Mouse (Mus musculus) intestine, embryonic 14.5 days (tissue): Measurements from ENCODE around the gene Dner. TPM values are rescaled to one million over a fixed set of nuclear protein-coding genes. Genes with fewer than 3 reads are reported as not detected.

Experiments used
- ATAC-seq: fragments of 200-750 bp; cut with Nextera tagmentation; replicated peaks from 2 replicates; pipeline ENCODE4 v1.8.0; 2017; ENCODE audit warnings: low read depth, moderate number of reproducible peaks, moderate TSS enrichment, moderate library complexity; ENCODE audit not compliant: low FRiP score, low TSS enrichment
- DNase-seq: peaks from one replicate; pipeline ENCODE4 v3.0.0-alpha.2; 2018; ENCODE audit warnings: low spot score
- H3K27ac ChIP-seq: fragments of 300-500 bp; sonication (generic); 2 replicates; pipeline ENCODE4 v1.5.1; 2014; ENCODE audit warnings: low read depth, mild to moderate bottlenecking, control low read depth
- H3K27me3 ChIP-seq: fragments of 300-500 bp; sonication (generic); replicated peaks from 2 replicates; pipeline ENCODE4 v1.6.1; 2014; ENCODE audit warnings: low read length, control low read depth; ENCODE audit not compliant: control insufficient read depth, insufficient read depth
- H3K36me3 ChIP-seq: fragments of 300-500 bp; sonication (generic); 2 replicates; pipeline ENCODE4 v1.6.1; 2014; ENCODE audit warnings: low read length, control low read depth; ENCODE audit not compliant: control insufficient read depth, insufficient read depth
- H3K4me1 ChIP-seq: fragments of 300-500 bp; sonication (generic); replicated peaks from 2 replicates; pipeline ENCODE4 v1.6.1; 2014; ENCODE audit warnings: low read length, control low read depth, mixed read lengths; ENCODE audit not compliant: control insufficient read depth, insufficient read depth
- H3K4me2 ChIP-seq: fragments of 300-500 bp; sonication (generic); 2 replicates; pipeline ENCODE4 v1.6.1; 2014; ENCODE audit warnings: low read length
- H3K4me3 ChIP-seq: fragments of 300-500 bp; sonication (generic); 2 replicates; pipeline ENCODE4 v1.5.1; 2014; ENCODE audit warnings: low read depth, low read length, control low read depth, mixed read lengths
- H3K9ac ChIP-seq: fragments of 300-500 bp; sonication (generic); 2 replicates; pipeline ENCODE4 v1.6.1; 2014; ENCODE audit warnings: mild to moderate bottlenecking, low read length
- H3K9me3 ChIP-seq: fragments of 300-500 bp; sonication (generic); 2 replicates; pipeline ENCODE4 v1.6.1; 2016; ENCODE audit warnings: low read length, control low read depth; ENCODE audit not compliant: control insufficient read depth
- WGBS: fragments of 180-500 bp; shearing (Covaris S2); extraction: QIAGEN DNeasy Blood & Tissue Kit; methylation state at CpG from one replicate; pipeline ENCODE4 v1.1.7; 2014; 5-methylcytosine and 5-hydroxymethylcytosine counted together
- polyA plus RNA-seq: library from polyadenylated mRNA; unstranded; fragments of >200 nt; fragmentation: Nextera tagmentation; extraction: Ambion mirVana; gene quantifications from 2 replicates; pipeline ENCODE4 v1.2.1, GENCODE M21; 2014

Dner gene
- polyA plus RNA-seq, 1 experiment from 2014 or later, result 4.6 TPM

DNA sequence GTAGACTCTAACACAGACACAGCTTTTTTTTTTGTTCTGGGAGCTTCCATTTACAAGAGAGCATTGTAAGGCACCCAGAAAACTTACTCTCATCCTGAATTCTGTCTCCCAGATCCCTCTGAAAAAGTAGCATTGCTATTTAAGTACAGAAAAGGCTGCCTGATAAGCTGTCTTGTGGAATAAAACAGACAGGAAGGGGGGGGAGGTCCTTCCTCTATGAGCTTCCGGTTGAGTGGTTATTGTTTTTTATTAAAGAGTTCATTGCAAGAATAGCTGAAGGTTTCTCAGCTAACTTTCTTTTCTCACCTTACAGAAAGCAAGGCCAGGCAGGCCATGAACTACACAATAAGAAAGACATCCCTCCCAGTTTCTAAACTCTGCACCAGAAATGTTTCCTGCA, 77.9 kb downstream of the Dner start:
- WGBS, result 75% methylated on average over 1 of the region's 1 CpGs
- ATAC-seq, result no peak
- no peak for DNase-seq
- Histone ChIP-seq H3K9ac (no peak overlapping the region), H3K9me3 (no peaks in the 10 kb centered on the region), H3K27ac (no peak overlapping the region), H3K27me3 (no peaks in the 10 kb centered on the region), H3K4me2 (no peak overlapping the region), H3K4me3 (no peak overlapping the region), H3K36me3 (no peaks in the 10 kb centered on the region), H3K4me1 (no peaks in the 10 kb centered on the region)

DNA sequence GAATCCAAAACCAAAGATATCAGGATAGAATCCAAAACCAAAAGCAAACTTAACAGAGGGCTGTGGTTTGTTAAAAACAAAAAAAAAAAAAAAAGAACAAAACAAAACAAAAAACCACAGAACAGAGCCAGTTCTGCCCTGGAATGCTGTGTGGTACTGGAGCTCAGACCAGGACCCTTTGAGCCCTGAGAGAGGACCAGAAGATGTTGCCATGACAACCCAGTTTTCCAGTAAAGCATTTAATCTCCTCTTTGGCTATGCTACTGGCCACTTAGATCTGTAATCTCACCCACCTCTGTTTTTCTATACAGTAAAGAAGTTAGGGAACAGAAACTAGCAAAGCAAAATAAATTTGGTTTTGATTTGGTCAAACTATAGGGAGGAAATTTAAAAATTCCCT, 79.9 kb downstream of the Dner start:
- H3K27ac ChIP-seq, result no peak overlapping the region
- no peaks in the 10 kb centered on the region for H3K9me3 ChIP-seq
- H3K9ac ChIP-seq, result no peak overlapping the region
- no peak for ATAC-seq
- no peaks in the 10 kb centered on the region for H3K36me3 ChIP-seq
- no peak overlapping the region for H3K4me3 ChIP-seq
- no peak for DNase-seq
- H3K4me2 ChIP-seq, result no peak overlapping the region
- no peaks in the 10 kb centered on the region for H3K4me1 ChIP-seq
- no peaks in the 10 kb centered on the region for H3K27me3 ChIP-seq

DNA sequence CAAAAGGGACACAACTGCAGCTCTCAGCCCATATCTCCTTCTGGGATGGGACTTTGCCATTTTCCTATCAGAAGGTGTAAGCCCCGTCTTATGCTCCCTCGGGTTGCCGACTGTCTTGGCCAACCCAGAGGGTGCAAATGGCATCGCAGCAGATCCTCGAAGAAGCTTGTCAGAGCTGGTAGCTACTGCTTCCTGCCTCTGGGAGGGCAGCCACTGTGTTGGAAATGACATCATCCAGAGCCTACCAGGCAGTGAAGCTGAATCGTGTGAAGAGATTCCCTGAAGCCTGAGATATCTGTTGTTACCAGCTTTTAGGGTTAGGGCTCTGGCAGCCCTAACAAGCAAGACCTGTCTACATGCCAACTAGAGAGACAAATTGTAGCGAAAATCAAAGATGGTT, 81.4 kb downstream of the Dner start:
- no peak overlapping the region for H3K9ac ChIP-seq
- ATAC-seq (no peak), DNase-seq (no peak)
- H3K36me3 ChIP-seq, result no peaks in the 10 kb centered on the region
- no peak overlapping the region for H3K4me2 ChIP-seq
- H3K27me3 ChIP-seq, result no peaks in the 10 kb centered on the region
- H3K9me3 ChIP-seq, result no peaks in the 10 kb centered on the region
- no peak overlapping the region for H3K27ac ChIP-seq
- H3K4me3 ChIP-seq, result no peak overlapping the region
- H3K4me1 ChIP-seq, result no peaks in the 10 kb centered on the region
- 75% methylated on average over 7 of the region's 7 CpGs for WGBS

DNA sequence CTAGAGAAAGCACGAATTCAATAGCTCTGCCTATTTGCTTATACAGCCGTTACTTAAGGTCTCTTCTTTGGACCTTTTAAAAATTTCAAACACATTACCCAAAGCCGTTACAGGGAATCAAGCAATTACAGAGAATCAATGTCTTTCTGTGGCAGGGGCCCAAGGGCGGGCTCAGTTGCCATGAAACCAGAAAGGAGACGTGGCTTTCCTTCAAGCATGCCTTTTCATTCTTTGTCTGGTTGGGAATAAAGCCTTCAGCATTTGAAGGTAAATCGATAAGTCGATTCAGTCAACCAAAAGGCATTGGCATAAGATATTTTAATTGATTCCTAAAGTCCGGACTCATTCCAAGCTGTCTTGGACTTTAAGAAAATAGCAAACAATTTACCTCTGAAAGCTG, 82.9 kb downstream of the Dner start:
- Histone ChIP-seq H3K9me3 (no peaks in the 10 kb centered on the region), H3K4me1 (no peaks in the 10 kb centered on the region), H3K27ac (no peak overlapping the region), H3K4me3 (no peak overlapping the region), H3K4me2 (no peak overlapping the region), H3K27me3 (no peaks in the 10 kb centered on the region), H3K36me3 (no peaks in the 10 kb centered on the region), H3K9ac (no peak overlapping the region)
- WGBS, result 83% methylated on average over 8 of the region's 8 CpGs
- no peak for DNase-seq
- ATAC-seq, result no peak

DNA sequence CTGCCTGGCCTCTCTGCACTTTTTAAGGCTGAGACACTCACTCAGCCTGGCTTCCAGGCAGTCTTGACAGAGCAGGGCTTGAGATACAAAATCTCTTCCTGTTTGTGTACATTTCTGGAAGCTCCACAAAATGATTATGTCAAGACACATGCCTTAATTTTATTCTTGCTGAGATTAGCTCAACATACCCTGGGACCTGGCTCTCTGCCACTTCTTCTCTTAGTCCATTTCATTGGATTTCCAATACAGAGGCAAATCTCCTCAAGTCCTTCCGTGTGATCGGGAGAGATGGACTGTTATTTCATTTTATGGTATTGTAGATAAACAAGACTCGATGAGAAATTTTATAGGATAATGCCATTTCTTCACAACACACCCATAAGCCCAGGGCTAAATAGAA, 84.7 kb downstream of the Dner start:
- Histone ChIP-seq H3K4me3 (no peak overlapping the region), H3K36me3 (no peaks in the 10 kb centered on the region), H3K9me3 (no peaks in the 10 kb centered on the region), H3K27me3 (no peaks in the 10 kb centered on the region), H3K27ac (no peak overlapping the region), H3K4me2 (no peak overlapping the region), H3K4me1 (no peaks in the 10 kb centered on the region), H3K9ac (no peak overlapping the region)
- DNase-seq (no peak), ATAC-seq (no peak)
- 83% methylated on average over 3 of the region's 3 CpGs for WGBS

DNA sequence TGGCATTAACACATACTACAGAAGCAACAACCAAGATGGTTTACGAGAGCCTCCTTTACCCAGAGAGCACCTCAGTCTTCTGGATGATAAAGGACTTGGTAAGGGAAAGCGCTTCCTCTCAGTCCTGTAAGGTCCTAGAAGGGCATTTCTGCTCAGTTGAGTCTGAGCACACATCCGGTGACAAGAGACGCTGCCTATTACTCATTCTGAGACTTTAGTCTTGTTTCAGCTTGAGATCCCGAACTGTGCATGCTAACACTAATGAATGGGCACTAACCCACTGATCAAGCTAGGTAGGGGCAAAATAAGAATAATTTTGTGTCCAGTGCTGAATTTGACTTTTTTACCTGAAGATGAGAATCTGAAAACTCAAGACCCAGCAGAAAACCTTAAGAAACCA, 97.0 kb downstream of the Dner start:
- Histone ChIP-seq H3K27me3 (no peaks in the 10 kb centered on the region), H3K36me3 (no peaks in the 10 kb centered on the region), H3K4me3 (no peak overlapping the region), H3K9me3 (no peaks in the 10 kb centered on the region), H3K27ac (no peak overlapping the region), H3K4me1 (no peaks in the 10 kb centered on the region), H3K4me2 (no peak overlapping the region), H3K9ac (no peak overlapping the region)
- WGBS, result 87% methylated on average over 5 of the region's 5 CpGs
- ATAC-seq (no peak), DNase-seq (no peak)

DNA sequence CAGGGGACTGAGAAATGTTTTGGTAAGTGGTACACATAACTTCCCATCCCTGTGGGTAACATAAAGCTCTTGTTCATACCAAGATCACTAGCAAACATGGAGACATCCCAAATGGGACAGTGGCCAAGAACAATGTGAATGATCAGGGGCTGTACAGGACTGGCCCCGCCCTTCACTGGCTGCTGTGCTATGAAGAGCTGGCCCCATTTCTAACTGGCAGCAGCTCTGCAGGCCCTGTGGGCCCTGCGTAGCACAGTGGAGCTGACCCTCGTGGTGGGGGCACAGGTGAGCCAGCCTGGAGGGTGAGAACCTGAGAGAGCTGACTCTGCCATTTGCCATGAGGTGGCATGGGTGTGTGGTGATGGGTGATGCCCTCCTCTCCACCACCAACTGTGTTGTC, 100.0 kb downstream of the Dner start:
- ATAC-seq, result no peak
- no peak for DNase-seq
- H3K9me3 ChIP-seq, result no peaks in the 10 kb centered on the region
- 85% methylated on average over 3 of the region's 3 CpGs for WGBS
- no peaks in the 10 kb centered on the region for H3K27me3 ChIP-seq
- H3K36me3 ChIP-seq, result no peaks in the 10 kb centered on the region
- no peak overlapping the region for H3K4me2 ChIP-seq
- H3K9ac ChIP-seq, result no peak overlapping the region
- no peak overlapping the region for H3K4me3 ChIP-seq
- H3K27ac ChIP-seq, result no peak overlapping the region
- no peaks in the 10 kb centered on the region for H3K4me1 ChIP-seq

DNA sequence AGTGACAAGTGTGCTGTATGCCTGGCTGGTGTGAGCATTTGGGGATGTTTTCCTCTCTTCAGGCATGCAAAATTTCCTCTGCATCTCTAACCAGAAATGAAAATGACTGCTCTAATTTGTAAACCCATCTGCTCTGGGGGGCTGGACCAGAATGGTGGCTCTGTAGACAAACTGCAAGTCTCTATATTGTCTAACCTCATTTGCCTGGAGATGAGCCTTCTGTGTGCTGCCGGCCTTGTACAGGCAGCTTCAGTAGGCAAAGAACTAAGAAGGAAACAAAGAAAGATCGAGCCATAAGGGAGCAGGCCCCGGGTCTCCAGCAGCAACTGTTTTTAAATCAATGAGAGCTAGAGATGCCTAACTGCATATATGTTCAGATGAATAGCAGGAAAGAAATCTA, 103.6 kb downstream of the Dner start:
- no peaks in the 10 kb centered on the region for H3K4me1 ChIP-seq
- H3K27me3 ChIP-seq, result no peaks in the 10 kb centered on the region
- H3K4me3 ChIP-seq, result no peak overlapping the region
- no peaks in the 10 kb centered on the region for H3K36me3 ChIP-seq
- no peak overlapping the region for H3K27ac ChIP-seq
- H3K9me3 ChIP-seq, result no peaks in the 10 kb centered on the region
- ATAC-seq (no peak), DNase-seq (peak; percentile 31)
- H3K4me2 ChIP-seq, result no peak overlapping the region
- 84% methylated on average over 3 of the region's 3 CpGs for WGBS
- no peak overlapping the region for H3K9ac ChIP-seq

DNA sequence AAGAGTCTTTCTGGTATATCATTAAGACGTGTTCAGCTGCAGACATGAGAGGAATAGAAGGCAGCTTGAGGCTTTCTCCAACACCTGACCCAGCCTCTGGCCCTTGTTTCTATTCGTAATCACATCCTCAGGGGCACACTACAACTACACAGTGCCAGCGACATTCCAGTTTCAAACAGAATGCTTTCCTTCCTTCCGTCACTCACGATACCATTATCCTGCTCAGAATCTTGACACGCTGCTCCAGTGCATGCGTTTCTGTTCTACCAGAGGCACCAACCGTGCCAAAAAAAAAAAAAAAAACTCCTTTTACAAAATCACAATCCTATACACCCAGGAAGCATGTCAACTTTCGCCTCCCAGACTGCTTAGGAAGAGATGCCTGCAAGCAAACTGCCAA, 105.5 kb downstream of the Dner start:
- no peaks in the 10 kb centered on the region for H3K36me3 ChIP-seq
- WGBS, result 85% methylated on average over 9 of the region's 9 CpGs

More for the DNA sequence above, 105.5 kb downstream of the Dner start:
- Histone ChIP-seq H3K27me3 (no peaks in the 10 kb centered on the region), H3K4me3 (no peak overlapping the region), H3K9ac (no peak overlapping the region), H3K4me2 (no peak overlapping the region), H3K4me1 (no peaks in the 10 kb centered on the region), H3K9me3 (no peaks in the 10 kb centered on the region), H3K27ac (no peak overlapping the region)
- no peak for ATAC-seq
- peak; percentile 24 for DNase-seq
